In the genomic region with DNA sequence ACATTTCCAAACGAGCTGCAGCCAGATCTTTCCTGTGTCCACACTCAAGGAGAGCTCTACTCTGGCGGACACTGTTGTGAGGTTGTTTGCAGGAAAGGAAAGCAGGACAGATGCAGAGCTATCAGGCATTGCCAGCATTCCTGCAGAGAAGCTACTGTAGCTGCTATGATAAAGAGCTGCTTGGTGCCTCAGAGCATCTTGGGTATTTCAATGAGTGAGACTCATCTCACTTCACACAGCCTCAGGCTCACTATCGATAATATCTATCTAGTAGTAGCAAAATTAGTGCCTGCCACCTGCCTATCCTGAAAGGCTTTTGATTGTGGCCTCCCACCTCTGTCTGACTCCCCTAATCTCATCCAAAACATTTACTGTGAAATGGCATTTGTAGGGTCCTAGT, we compare ENCODE assay signal across 14 mouse cellular contexts.
DNase-seq lines count a peak whose midpoint lies in the region; ATAC-seq and TF ChIP-seq lines count a peak whose summit lies in the region.
"Had no signal": no experiment of that assay in that cellular context is flagged by ENCODE, and none has a peak within 500 bp of the region (broad histone marks: within the 10 kb centered on the region; RNA-seq: fewer than 3 reads in every experiment).

No protein-coding gene starts in this region.

- 0 out of 2 replicates have a peak, but pooled peaks cover 3% of the 10 kb centered on the region for H3K4me1 ChIP-seq in stomach, embryonic 15.5 days
- H3K4me1 ChIP-seq: embryonic facial prominence, embryonic 15.5 days had no signal

- peaks cover 6% of the 10 kb centered on the region; the same call in 1 of the 2 replicates for H3K36me3 ChIP-seq in stomach, embryonic 15.5 days

- H3K4me3 ChIP-seq in gastrocnemius, adult 2 months = no peak overlapping the region
- no peak overlapping the region for H3K4me3 ChIP-seq in layer of hippocampus, adult 2 months
- H3K4me3 ChIP-seq in stomach, embryonic 15.5 days (replicated peaks) = no peak overlapping the region
- H3K4me3 ChIP-seq: embryonic facial prominence, embryonic 15.5 days; hindbrain, embryonic 13.5 days; limb, embryonic 13.5 days had no signal

- H3K9me3 ChIP-seq in stomach, embryonic 15.5 days = no peaks in the 10 kb centered on the region
- H3K9me3 ChIP-seq: embryonic facial prominence, embryonic 15.5 days; hindbrain, embryonic 13.5 days; limb, embryonic 13.5 days had no signal

- DNase-seq in gastrocnemius, adult 2 months = no peak
- DNase-seq in gastrocnemius, adult 8-10 months (ENCODE audit: low spot score in 2 of 2) = no peak
- DNase-seq in layer of hippocampus, adult 2 months (ENCODE audit: low spot score in 2 of 2) = no peak
- DNase-seq in layer of hippocampus, adult 9-11 months = no peak
- DNase-seq in liver = peak; percentile 9
- no peak for DNase-seq in left cerebral cortex, adult 8-10 months (ENCODE audit: low spot score in 2 of 2)
- no peak for DNase-seq in left cerebral cortex, postnatal 36 days (ENCODE audit: low spot score in 2 of 2)
- DNase-seq: adrenal gland, adult 8-10 months; kidney, adult 9 months had no signal

- no peak overlapping the region for H3K9ac ChIP-seq in stomach, embryonic 15.5 days
- H3K9ac ChIP-seq: embryonic facial prominence, embryonic 15.5 days; hindbrain, embryonic 13.5 days; limb, embryonic 13.5 days had no signal

- 78% methylated on average over 3 of the region's 3 CpGs for WGBS in stomach, embryonic 15.5 days

- TF ChIP-seq CTCF in gastrocnemius, adult 2 months (IDR thresholded peaks at IDR 0.05) = no peak
- no peak for TF ChIP-seq CTCF in layer of hippocampus, adult 2 months (conservative IDR thresholded peaks at IDR 0.05)

- intact Hi-C loops in gastrocnemius, adult 2 months (cut with DNase I) = loop anchor here (5.0 kb wide), 1 partner anchor 72 kb away; a partner anchor contains a TSS
- intact Hi-C loops in left cerebral cortex, postnatal 36 days (cut with DNase I) = no loop called here

- H3K27me3 ChIP-seq in stomach, embryonic 15.5 days (replicated peaks) = no peaks in the 10 kb centered on the region
- H3K27me3 ChIP-seq: embryonic facial prominence, embryonic 15.5 days; hindbrain, embryonic 13.5 days; limb, embryonic 13.5 days; Patski had no signal

- no peak overlapping the region for H3K4me2 ChIP-seq in stomach, embryonic 15.5 days
- H3K4me2 ChIP-seq: embryonic facial prominence, embryonic 15.5 days; hindbrain, embryonic 13.5 days; limb, embryonic 13.5 days had no signal

- no peak for ATAC-seq in stomach, embryonic 15.5 days (ENCODE audit: insufficient read depth, low FRiP score, low read depth)
- ATAC-seq: Patski had no signal

- peak overlapping the region; percentile 65 for H3K27ac ChIP-seq in gastrocnemius, adult 2 months
- peak overlapping the region; percentile 16; the same call in 1 of the 2 replicates for H3K27ac ChIP-seq in layer of hippocampus, adult 2 months
- H3K27ac ChIP-seq in stomach, embryonic 15.5 days = peak overlapping the region; percentile 50; the same call in 1 of the 2 replicates
- H3K27ac ChIP-seq: embryonic facial prominence, embryonic 15.5 days; limb, embryonic 13.5 days had no signal
